In the genomic region with DNA sequence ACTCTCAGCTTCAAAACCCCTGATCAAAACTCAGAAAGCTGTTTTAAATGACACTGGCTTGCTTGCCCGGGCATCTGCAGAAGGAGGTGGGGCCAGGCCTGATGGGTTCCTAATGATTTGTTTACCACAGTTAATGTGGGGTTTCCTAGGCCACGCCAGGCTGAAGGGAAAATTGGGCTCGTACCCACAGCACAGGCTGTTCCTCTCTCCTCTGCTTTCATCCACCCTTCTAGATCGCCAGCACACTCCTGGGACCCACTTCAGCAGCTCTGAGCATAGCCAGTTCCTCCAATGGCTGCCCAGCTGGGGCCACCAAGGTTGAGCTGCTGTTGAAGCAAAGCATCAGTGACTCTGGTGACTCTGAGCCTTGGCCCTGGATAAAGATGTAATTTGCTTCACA, we compare ENCODE assay signal across 16 mouse cellular contexts. TPM values are rescaled to one million over a fixed set of nuclear protein-coding genes. Genes with fewer than 3 reads are reported as not detected.
A peak's percentile ranks its signal among the peaks of the same experiment; 100 is the strongest.
DNase-seq lines count a peak whose midpoint lies in the region; ATAC-seq lines count a peak whose summit lies in the region.
"Had no signal": no experiment of that assay in that cellular context is flagged by ENCODE, and none has a peak within 500 bp of the region (broad histone marks: within the 10 kb centered on the region; RNA-seq: fewer than 3 reads in every experiment).

No protein-coding gene starts in this region.

- H3K27me3 ChIP-seq in hindbrain, embryonic 13.5 days, result no peaks in the 10 kb centered on the region
- H3K27me3 ChIP-seq in hindbrain, embryonic 12.5 days, result peaks cover 5% of the 10 kb centered on the region; the same call in 1 of the 2 replicates
- H3K27me3 ChIP-seq in limb, embryonic 10.5 days (ENCODE audit: low read depth, poor library complexity, severe bottlenecking), result peaks cover 14% of the 10 kb centered on the region; the same call in 1 of the 2 replicates
- H3K27me3 ChIP-seq: midbrain, embryonic 15.5 days; neural tube, embryonic 12.5 days had no signal

- no peak overlapping the region for H3K4me2 ChIP-seq in hindbrain, embryonic 13.5 days
- H3K4me2 ChIP-seq in hindbrain, embryonic 12.5 days (replicated peaks), result no peak overlapping the region
- H3K4me2 ChIP-seq: midbrain, embryonic 15.5 days; neural tube, embryonic 12.5 days had no signal

- H3K4me3 ChIP-seq in hindbrain, embryonic 13.5 days, result no peak overlapping the region
- no peak overlapping the region for H3K4me3 ChIP-seq in hindbrain, embryonic 12.5 days
- H3K4me3 ChIP-seq in limb, embryonic 10.5 days, result no peak overlapping the region
- H3K4me3 ChIP-seq: midbrain, embryonic 15.5 days; neural tube, embryonic 12.5 days had no signal

- no peak overlapping the region for H3K9ac ChIP-seq in hindbrain, embryonic 13.5 days
- no peak overlapping the region for H3K9ac ChIP-seq in hindbrain, embryonic 12.5 days
- H3K9ac ChIP-seq: liver, embryonic 14.5 days; midbrain, embryonic 15.5 days; neural tube, embryonic 12.5 days had no signal

- peaks cover 13% of the 10 kb centered on the region for H3K4me1 ChIP-seq in hindbrain, embryonic 13.5 days (replicated peaks)
- H3K4me1 ChIP-seq in hindbrain, embryonic 12.5 days, result 0 out of 2 replicates have a peak, but pooled peaks cover 4% of the 10 kb centered on the region
- H3K4me1 ChIP-seq in limb, embryonic 10.5 days, result peaks cover 18% of the 10 kb centered on the region

- no peak for ATAC-seq in hindbrain, embryonic 13.5 days (ENCODE audit: low FRiP score)
- no peak for ATAC-seq in hindbrain, embryonic 12.5 days (ENCODE audit: low FRiP score)
- ATAC-seq: inflammation-experienced regulatory T-cells, adult 6 months; midbrain, embryonic 15.5 days had no signal

- WGBS in hindbrain, embryonic 13.5 days, result 45% methylated on average over 4 of the region's 4 CpGs
- 62% methylated on average over 4 of the region's 4 CpGs for WGBS in hindbrain, embryonic 12.5 days
- WGBS in limb, embryonic 10.5 days, result 28% methylated on average over 4 of the region's 4 CpGs

- H3K9me3 ChIP-seq in hindbrain, embryonic 13.5 days, result no peaks in the 10 kb centered on the region
- no peaks in the 10 kb centered on the region for H3K9me3 ChIP-seq in hindbrain, embryonic 12.5 days (replicated peaks)
- H3K9me3 ChIP-seq in limb, embryonic 10.5 days (replicated peaks), result no peaks in the 10 kb centered on the region
- H3K9me3 ChIP-seq: midbrain, embryonic 15.5 days; neural tube, embryonic 12.5 days had no signal

- peak; percentile 48 for DNase-seq in cerebellum, adult 9-11 months
- no peak for DNase-seq in cerebellum, adult 11 months
- DNase-seq in right cerebral cortex, adult 18-20 months, result peak; percentile 56
- no peak for DNase-seq in right cerebral cortex, postnatal 4 days
- DNase-seq in B cell, adult 2 months, result no peak
- DNase-seq in limb, embryonic 10.5 days (ENCODE audit: low spot score), result no peak
- DNase-seq: cerebellum, postnatal 10 days; left cerebral cortex, postnatal 4 days; lung, postnatal 36 days had no signal

- 0 out of 2 replicates have a peak overlapping the region, but pooled peaks have one; percentile 35 for H3K27ac ChIP-seq in hindbrain, embryonic 13.5 days
- no peak overlapping the region for H3K27ac ChIP-seq in hindbrain, embryonic 12.5 days
- H3K27ac ChIP-seq in limb, embryonic 10.5 days, result no peak overlapping the region
- H3K27ac ChIP-seq: liver, embryonic 14.5 days; midbrain, embryonic 15.5 days; neural tube, embryonic 12.5 days had no signal

- H3K36me3 ChIP-seq in hindbrain, embryonic 13.5 days, result no peaks in the 10 kb centered on the region
- H3K36me3 ChIP-seq in hindbrain, embryonic 12.5 days, result no peaks in the 10 kb centered on the region
- no peaks in the 10 kb centered on the region for H3K36me3 ChIP-seq in limb, embryonic 10.5 days
- H3K36me3 ChIP-seq: midbrain, embryonic 15.5 days; neural tube, embryonic 12.5 days had no signal

RNA-seq across cellular contexts. Expression of a gene that starts 4.0 kb away (rescaled TPM):
- polyA plus RNA-seq in hindbrain, embryonic 13.5 days (2015; fragmentation: Nextera tagmentation; extraction: Ambion mirVana), result 13.1 and 14.0 TPM in 2 replicates
- polyA plus RNA-seq in hindbrain, embryonic 12.5 days (2016; fragmentation: Nextera tagmentation; extraction: Ambion mirVana), result 5.2 and 5.5 TPM in 2 replicates
- 0.28 and 0.50 TPM in 2 replicates for polyA plus RNA-seq in limb, embryonic 10.5 days (2016; fragmentation: Nextera tagmentation; extraction: Ambion mirVana)
- polyA plus RNA-seq: thymus, postnatal 0 days had no signal

RNA-seq across cellular contexts. Expression of a gene that starts 36.4 kb away (rescaled TPM):
- polyA plus RNA-seq in hindbrain, embryonic 13.5 days (2015; fragmentation: Nextera tagmentation; extraction: Ambion mirVana), result 49.1 and 49.6 TPM in 2 replicates
- polyA plus RNA-seq in hindbrain, embryonic 12.5 days (2016; fragmentation: Nextera tagmentation; extraction: Ambion mirVana), result 52.7 and 55.2 TPM in 2 replicates
- 40.3 and 47.6 TPM in 2 replicates for polyA plus RNA-seq in limb, embryonic 10.5 days (2016; fragmentation: Nextera tagmentation; extraction: Ambion mirVana)

Comparison
In these comparisons a context has a peak if more than half of its experiments do, and no peak if none do; other contexts are left out.
1. DNase-seq: peak in cerebellum, adult 9-11 months (single experiment) and right cerebral cortex, adult 18-20 months (single experiment); none in cerebellum, adult 11 months (single experiment), right cerebral cortex, postnatal 4 days (single experiment), B cell, adult 2 months (0 of 2) and limb, embryonic 10.5 days (single experiment).